Mouse (Mus musculus) R1 (cell line): ENCODE measurements around the gene Tbc1d15.
A peak's percentile ranks its signal among the peaks of the same experiment; 100 is the strongest.

Source experiments
- DNase-seq: peaks from one replicate; pipeline ENCODE4 v3.0.0-alpha.2; 2018; ENCODE audit warnings: low read depth, low spot score

Gene Tbc1d15

DNA sequence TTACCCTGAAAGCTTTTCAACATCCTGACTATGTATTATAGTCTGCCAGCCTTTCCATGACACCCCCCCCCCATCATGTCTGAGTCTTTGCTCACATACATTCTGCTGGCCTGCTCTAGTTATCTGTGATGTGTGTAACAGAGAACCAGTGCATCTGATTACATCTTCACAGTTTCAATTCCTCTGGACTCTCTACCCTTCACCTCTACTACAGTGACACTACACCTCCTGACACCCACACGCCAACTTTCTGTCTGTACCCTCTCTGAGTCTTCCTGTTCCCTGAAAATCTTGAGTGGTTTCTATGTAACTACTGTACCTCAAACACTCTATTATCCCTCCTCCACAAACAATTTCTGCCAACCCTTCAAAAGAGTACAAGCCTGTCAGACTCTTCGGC, 5.8 kb downstream of the Tbc1d15 start:
- DNase-seq: no peak

DNA sequence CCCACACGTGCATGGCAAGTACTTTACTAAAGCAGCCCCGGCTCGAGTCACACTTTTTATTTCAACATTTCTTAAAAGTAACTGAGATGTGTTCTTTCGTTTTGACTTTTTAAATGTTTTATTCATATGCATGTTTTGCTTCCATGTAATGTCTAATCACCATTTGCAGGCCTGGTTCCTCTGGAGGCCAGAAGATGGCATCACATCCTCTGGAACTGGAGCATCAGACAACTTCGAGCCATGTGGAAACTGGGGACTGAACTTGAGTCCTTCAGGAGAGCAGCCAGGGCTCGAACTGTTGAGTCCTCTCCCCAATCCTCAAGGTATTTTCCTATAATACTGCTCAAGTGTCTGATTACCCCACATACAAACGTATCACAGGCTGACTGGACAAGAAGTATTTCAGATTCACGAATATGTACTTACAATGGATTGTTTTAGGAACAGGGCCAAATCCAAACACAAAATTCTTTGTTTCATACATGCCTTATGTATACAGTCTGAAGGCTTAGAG, 10.1 kb downstream of the Tbc1d15 start:
- peak; percentile 36 for DNase-seq

DNA sequence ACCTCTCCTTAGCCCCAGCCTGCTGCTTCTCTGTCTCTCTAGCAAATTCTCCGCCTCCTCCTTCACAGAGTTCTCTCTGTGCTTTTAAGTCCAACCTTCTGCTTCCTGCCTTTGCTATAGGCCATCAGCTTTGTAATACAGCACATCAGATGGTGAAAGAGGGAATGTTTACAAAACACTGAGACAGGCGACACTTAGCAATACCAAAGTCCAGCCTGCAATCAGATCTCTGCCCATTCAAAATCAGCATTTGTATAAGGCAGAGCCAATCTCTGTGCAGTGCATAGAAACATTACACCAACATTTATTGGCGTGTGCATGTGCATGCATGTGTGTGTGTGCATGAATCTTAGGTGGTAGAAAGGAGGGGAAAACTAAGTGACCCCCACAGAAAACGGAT, 13.3 kb downstream of the Tbc1d15 start:
- no peak for DNase-seq

DNA sequence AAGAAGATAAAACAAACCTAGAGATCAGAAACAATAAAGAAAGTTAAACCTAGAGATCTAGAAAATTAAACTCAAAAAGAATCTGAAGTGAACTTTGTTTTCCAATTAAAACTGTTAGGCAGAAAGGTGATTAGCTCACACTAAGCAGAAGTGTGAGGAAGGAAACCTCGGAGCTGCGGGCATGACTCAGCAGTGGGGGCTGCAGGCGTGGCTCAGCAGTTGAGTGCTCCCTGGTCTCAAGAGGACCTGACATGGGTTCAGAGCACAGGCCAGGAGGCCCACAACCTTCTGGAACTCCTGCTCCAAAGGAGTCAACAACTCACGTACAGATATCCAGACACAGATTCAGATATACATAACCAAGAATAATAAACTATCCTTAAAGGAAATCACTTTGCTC, 14.5 kb downstream of the Tbc1d15 start:
- no peak for DNase-seq

DNA sequence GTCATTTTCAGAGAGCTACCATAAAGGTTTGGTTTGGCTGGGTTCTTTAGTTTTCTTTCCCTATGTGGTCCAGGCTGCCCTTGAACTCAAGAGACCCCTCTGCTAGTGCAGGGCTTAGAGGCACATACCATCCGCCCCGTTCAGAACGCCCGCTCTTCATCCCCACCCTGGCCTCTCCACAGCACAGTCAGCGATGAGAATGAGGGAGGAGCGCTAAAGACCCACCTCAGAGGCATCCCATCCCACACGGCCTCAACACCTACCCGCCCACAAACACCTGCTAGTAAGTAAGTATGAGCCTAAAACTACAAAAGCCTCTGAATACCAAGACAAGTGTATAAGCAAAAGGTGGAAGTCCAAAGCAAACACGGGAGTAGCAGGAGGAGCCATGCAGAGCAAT, 15.8 kb downstream of the Tbc1d15 start:
- DNase-seq: peak; percentile 34

DNA sequence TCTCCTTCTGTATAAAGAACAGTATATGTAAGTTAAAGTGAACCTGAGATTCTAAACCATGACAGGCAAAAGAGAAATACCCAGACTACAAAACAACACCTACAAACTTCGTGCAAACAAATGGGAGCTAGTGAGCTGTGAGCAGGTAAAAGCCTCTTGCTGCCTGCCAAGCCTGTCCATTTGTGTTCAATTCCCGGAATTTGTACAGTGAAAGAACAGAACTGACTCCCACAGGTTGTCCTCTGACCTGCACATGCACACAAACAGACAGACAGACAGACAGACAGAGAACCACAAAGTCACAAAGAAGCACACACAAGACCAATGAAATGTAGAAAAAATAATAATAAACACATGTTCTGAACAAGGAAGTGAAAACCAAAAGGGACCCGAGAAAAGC, 17.5 kb downstream of the Tbc1d15 start:
- no peak for DNase-seq

DNA sequence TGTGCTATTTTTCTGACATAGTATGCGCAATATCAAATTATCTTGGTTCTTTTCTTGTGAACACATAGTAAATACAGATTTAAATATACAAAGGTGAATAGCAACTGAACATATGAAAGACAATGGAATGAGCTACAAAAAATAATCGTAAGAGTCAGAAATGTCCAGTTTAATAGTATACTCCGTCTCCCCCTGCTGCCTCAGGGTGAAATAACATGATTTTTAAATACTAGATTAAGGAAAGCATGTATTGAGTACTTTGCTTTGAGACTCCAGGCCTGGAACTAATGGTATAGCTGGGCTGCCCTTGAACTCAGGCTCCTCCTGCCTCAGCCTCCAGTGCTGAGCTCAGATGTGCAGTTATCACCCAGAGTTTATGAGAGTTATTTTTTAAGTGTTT, 18.8 kb downstream of the Tbc1d15 start:
- no peak for DNase-seq

DNA sequence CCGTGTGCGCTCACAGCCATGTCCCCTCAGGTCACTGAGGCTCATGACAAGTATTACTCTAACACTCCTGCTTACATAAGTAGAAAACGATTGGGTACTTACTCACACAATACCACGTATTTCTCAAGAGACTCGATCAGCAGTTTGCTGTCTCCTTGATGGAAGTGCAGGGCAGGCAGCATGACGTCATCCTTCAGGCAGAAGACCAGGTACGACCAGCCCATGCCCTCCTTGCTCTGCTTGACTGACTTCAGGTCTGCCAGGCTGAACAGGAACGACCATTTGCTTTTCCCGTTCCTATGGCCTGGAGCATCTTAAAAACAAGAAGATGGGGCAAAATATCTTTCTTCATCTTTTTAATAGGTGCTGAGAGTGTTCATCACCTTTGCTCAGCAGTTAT, 22.2 kb downstream of the Tbc1d15 start:
- no peak for DNase-seq

DNA sequence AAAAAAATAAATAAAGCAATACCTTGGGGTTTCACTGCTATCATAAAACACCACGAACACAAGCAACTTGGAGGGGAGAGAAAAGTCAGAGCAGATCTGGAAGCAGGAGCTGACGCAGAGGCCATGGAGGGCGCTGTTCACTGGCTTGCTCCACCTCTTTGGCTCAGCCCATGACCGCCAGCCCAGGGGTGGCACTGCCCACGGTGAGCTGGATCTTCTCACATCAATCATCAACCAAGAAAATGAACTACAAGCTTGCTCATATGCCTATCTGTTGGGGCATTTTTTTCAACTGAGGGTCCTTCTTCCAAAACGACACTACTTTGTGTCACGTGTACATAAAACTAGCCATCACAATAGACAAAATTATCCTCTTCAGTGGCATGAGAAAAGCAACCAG, 24.7 kb downstream of the Tbc1d15 start:
- no peak for DNase-seq

DNA sequence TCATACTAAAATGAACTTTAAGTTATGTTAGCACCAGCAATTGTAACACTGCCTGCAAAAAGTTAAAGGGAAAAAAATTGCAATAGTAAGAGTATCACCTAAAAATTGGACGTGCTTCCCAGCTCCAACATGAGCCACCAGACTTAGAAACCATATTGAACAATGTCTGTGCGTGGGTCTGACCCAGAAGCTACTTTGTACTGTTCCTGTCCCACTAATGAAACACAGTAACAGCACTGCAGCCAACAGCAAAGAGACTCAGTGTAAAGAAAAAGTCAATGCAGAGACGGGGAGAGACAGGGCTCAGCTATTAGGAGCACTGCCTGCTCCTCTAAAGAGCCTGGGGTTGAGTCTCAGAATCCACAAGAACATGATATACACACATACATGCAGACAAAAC, 27.4 kb downstream of the Tbc1d15 start:
- DNase-seq: no peak

DNA sequence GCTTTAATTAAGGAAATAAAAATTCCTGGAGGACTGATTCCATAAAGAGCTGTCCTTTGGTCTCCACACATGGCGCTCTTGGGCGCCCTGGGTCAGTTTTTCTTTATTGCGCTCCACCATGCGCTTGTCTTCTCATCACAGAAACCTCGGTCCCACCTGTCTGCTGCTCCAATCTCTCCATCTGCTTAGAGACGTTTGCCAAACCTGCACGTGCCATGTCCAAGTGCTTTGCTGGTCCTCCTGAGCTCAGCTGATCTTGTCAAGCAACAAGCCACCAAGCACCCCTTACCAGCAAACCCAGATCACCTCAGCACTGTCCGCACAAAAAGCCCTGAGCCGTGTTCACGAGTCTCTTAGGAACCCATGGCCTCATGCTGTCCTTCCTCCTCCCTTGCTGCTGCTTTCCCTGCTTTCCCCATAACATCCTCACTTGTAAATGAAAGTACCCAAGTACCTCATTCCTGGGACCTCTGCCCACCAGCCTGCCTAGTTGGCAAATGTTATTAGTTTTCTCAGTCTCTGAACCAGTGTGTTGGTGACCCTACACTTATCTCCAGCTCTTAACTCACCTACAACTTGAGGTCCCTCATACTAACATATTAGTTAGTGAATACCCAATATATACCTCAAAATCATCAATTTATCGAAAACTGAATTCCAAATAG, 38.2 kb downstream of the Tbc1d15 start:
- DNase-seq: no peak

DNA sequence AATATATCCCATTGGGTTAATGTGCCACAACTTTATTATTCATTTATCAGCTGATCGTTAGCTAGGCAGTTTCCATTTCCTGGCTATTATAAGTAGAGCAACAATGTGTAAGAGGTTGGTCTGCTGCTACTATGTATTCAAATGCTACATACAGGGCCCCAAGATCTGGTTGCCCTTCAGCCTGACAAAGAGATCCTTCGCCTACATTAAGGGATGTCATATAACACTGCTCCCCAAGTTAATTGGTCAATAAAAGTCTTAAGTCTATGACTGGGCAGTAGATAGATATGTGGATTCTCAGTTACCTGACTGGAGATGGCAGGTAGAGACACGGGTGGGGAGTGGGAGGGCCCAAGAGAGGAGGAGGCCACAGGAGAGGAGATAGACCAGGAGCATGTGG, 45.4 kb downstream of the Tbc1d15 start:
- no peak for DNase-seq

DNA sequence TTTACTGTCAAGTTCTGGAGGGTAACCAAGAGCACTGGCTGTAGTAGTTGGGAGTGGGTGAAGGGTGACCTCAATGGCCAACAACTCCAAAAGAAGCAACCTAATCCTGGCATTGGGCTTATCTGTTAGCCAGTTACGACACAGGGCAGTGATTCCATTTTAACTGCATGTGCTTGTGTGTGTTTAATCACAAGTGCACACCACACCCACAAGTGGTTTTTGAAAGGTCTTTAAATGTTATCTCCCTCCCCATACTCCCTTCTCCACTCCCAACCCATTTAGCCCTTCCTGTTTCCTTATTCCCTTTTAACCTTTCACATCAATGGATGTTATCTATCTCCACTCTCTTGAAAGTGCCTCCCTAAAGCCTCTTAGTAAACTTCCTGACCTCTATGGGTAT, 46.0 kb downstream of the Tbc1d15 start:
- DNase-seq: no peak

DNA sequence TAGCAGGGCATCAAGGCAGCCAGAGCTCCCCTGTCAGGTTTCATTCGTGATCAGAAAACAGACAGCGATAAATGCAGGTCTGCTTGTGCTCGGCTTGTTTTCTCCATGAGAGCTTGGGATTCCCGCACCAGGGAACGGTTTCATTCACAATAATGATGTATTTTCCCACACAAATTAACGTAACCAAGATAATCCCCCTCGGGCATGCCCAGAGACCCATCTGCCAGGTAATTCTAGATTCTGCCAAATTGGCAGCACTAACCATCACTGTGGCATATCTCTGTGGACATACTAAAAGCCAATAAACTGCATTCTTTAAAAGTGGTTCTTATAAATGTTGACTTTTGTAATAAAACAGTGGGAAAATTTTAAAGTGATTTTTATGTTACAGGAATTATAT, 60.1 kb downstream of the Tbc1d15 start:
- no peak for DNase-seq

DNA sequence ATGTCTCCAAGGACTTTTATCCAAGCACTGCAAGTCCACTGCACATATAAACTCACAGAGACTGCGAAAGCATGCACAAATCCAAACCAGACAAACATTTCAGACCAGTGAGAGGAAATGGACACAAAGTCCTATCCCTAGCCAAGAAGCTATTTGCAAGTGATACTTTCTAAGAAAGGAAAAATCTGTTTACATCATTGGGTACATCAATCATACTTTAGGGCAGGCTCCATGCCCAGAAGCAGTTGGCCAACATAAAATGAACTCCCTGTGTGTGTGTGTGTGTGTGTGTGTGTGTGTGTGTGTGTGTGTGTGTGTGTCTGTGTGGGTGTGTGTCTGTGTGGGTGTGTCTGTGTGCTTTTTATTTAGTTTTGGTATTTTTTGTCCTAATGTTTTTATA, 63.9 kb downstream of the Tbc1d15 start:
- no peak for DNase-seq

DNA sequence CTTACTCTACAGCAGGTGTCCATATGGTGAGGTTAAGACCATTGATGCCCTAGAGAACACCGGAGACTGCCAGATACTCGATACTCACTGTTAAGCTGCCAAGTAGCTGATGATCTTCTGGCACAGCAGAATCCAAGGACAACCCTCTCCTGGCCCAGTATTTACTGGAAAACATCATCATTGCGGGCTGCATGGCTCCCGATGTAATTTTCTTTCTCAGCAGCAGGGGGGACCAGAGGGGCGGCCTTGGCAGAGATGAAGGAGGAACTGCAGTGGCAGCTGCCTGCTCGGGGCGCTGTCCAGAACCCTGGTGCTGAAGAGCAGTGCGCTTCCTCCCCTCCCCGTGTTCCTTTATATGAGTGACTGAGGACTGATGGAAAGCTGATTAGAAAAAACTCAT, 66.6 kb downstream of the Tbc1d15 start, which contains the start of gene Tph2:
Gene Tph2 (minus strand): TSS at position 326 of the 400 bp plus-strand sequence.
- peak; percentile 86 for DNase-seq

DNA sequence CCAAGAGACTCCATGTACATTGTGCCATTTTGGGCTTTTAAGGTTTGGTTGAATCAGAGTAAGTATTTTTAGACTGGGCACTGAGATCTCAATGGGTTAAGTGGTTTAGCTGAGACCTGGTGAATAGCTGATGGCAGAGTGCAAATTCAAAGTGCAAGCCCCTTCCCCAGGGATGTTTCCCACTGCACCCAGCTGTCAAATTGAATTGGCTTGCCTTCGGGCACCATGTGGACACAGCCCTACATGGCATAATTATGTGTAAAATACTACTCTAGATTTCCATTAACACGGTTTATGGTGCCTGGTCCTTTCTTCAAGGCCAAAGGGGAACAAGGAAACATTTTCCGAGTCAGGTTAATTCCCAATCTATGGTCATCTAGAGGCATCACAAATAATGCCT, 70.2 kb downstream of the Tbc1d15 start:
- no peak for DNase-seq

DNA sequence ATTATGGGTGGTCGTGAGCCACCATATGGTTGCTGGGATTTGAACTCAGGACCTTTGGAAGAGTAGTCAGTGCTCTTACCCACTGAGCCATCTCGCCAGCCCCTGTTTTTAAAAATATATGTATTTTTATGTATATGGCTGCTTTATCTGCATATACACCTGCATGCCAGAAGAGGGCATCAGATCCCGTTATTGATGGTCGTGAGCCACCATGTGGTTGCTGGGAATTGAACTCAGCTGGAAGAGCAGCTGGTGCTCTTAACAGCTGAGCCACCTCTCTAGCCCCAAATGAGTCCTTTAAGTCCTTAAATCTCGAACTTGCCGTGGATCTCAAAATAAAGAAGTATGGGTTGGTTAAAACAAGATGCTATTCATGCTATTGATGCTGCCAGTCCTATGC, 73.2 kb downstream of the Tbc1d15 start:
- DNase-seq: peak; percentile 53

DNA sequence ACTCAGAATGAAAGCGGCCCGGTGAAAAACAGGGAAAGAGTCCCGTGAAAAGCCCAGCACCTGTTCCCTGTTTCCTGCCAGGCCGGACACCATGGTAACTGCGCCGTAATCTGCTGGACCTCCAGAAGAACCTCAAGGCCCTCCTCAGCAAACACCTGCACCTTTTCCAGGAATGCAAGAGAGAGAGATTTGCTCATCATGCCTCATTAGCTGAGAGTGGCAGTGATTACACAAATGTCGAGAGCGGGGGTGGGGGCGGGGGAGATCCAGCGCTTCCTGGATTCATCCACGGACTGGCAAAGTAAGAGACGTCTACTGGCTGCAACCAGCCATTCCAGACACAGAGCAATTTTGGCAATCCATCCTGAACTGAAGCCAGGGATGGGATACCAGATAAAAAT, 75.7 kb downstream of the Tbc1d15 start:
- peak; percentile 74 for DNase-seq

DNA sequence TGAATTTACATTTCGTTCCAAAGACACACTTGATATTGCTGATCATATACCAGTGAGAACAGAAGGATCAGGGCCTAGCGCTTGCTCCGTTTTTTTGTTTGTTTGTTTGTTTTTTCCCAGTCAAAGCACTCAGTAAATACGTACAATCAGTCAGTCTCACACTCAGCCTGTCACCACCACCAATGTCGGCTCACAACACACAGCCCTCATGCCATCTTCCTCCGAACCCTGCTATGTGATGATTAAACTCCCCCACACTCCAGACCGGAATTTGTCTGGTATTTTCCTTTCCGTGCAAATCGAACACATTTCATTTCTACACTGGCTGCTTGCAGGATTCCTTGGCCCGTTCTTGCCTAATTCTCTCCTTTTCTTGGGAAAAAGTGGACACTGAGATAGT, 77.9 kb downstream of the Tbc1d15 start:
- no peak for DNase-seq

DNA sequence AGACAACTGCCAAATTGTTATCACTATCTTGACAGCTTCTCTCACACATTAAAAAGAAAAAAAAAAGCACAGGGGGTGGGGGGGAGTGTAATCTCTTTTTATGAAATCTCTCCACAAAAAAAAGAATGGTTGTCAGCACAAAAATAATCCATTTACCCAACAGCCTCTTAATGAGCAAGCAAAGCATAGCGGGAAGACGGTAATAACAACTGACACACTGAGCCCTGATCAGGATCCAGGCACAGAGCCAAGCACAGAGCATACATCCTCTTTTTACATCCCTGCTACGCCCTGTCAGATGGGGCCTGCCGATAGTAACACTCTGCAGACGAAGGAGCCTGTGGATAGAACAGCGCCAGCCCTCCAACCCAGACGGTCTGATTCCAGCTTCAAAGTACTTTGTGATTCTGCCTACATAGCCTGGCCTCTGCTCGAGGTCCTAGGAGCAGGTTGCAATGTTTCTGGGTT, 79.9 kb downstream of the Tbc1d15 start:
- DNase-seq: no peak

DNA sequence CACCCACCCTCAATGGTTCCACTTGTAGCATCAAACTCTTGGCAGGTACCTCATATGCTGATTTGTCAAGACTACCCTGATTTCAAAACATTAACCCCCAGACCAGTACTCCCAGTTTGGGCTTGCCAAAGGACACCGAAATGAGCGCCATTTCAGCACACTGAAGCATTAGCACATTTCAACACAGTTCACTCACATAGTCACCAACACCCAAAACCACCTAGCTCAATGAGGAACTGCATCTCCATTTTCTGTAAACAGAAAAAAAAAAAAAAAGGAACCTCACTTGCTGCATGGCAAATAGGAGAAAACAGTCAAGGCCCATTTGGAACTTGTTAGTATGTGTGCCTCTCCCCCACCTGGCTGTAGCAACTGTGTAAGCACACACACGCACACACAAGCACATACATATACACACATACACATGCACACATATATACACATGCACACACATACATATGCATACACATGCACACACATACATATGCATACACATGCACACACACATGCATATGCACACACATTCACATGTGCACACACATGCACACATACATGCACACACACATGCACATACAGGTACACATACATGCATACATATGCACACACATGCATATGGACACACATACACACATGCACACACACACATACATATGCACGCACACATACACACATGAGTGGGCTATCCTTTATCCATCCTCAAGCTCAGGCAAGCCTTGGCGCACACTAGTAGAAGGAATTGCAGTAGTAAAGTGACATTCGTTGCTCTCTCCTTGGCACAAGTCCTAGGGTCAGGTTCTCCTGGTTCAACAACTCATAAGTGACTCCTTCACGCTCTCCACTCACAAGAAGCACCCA, 80.5 kb downstream of the Tbc1d15 start:
- DNase-seq: no peak

DNA sequence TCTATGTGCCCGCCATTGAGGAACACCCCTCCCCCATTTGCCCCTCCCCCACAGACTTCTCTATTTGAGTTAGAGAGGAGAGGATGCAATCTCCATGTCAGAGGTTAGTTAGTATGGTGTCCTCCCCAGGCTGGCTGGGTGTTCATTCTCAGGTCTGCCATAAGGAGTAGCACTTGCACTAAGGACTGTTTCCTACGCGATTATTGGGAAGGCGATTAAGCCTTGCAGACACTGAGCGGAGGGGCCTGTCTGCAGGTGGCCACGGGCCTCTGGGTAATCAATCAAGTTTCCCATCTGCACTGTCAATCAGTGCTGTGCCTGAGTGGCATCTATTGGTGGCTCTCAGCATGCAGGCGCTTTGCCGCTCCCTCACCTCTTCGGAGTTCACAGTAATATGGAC, 81.9 kb downstream of the Tbc1d15 start:
- DNase-seq: no peak
